21 mouse cellular contexts compared by ENCODE assay signal in the genomic region with DNA sequence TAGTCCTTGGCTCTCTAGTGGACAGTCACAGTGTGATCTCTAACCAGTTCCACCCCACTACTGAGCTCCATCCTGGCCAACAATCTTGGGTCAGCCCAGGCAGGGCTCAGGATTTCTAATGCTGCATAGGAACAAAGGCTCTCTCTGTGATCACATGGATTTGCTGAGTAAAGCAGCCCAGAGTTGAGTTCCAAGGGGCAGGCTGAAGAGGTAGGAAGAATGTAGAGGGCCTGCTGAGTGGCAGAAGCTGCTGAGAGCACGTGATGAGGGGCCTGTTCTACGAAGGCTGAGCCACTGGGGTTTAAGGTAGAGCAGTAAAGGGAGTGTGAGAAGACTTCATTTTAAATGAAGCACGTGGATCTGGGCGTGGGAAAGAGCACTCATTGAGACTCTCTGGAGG. TPM values are rescaled to one million over a fixed set of nuclear protein-coding genes. Genes with fewer than 3 reads are reported as not detected.
DNase-seq lines count a peak whose midpoint lies in the region; ATAC-seq and TF ChIP-seq lines count a peak whose summit lies in the region.
"Had no signal": no experiment of that assay in that cellular context is flagged by ENCODE, and none has a peak within 500 bp of the region (broad histone marks: within the 10 kb centered on the region; RNA-seq: fewer than 3 reads in every experiment).

No protein-coding gene starts in this region.

- no peaks in the 10 kb centered on the region for H3K9me3 ChIP-seq in heart, embryonic 15.5 days (replicated peaks)
- H3K9me3 ChIP-seq in embryonic facial prominence, embryonic 14.5 days (ENCODE audit: control insufficient read depth, low read length) = no peaks in the 10 kb centered on the region
- H3K9me3 ChIP-seq in lung, postnatal 0 days (ENCODE audit: low read length) = no peaks in the 10 kb centered on the region
- H3K9me3 ChIP-seq: hindbrain, embryonic 15.5 days; limb, embryonic 15.5 days; midbrain, embryonic 10.5 days; neural tube, embryonic 13.5 days had no signal

- no peak overlapping the region for H3K4me3 ChIP-seq in heart, embryonic 15.5 days
- no peak overlapping the region for H3K4me3 ChIP-seq in embryonic facial prominence, embryonic 14.5 days (ENCODE audit: low read depth, low read length)
- no peak overlapping the region for H3K4me3 ChIP-seq in lung, postnatal 0 days (ENCODE audit: low read depth, low read length)
- H3K4me3 ChIP-seq: gastrocnemius, adult 2 months; hindbrain, embryonic 15.5 days; limb, embryonic 15.5 days; midbrain, embryonic 10.5 days; neural tube, embryonic 13.5 days had no signal

- no peaks in the 10 kb centered on the region for H3K27me3 ChIP-seq in heart, embryonic 15.5 days
- no peaks in the 10 kb centered on the region for H3K27me3 ChIP-seq in embryonic facial prominence, embryonic 14.5 days (replicated peaks; ENCODE audit: control insufficient read depth, insufficient read depth, low read length)
- H3K27me3 ChIP-seq in lung, postnatal 0 days (replicated peaks; ENCODE audit: insufficient read depth, low read length) = no peaks in the 10 kb centered on the region
- H3K27me3 ChIP-seq: hindbrain, embryonic 15.5 days; limb, embryonic 15.5 days; neural tube, embryonic 13.5 days had no signal

- no peaks in the 10 kb centered on the region for H3K36me3 ChIP-seq in heart, embryonic 15.5 days
- no peaks in the 10 kb centered on the region for H3K36me3 ChIP-seq in embryonic facial prominence, embryonic 14.5 days (ENCODE audit: control insufficient read depth, insufficient read depth, low read length)
- H3K36me3 ChIP-seq in lung, postnatal 0 days (ENCODE audit: insufficient read depth, low read length) = no peaks in the 10 kb centered on the region
- H3K36me3 ChIP-seq: hindbrain, embryonic 15.5 days; limb, embryonic 15.5 days; midbrain, embryonic 10.5 days; neural tube, embryonic 13.5 days had no signal

- no peak for TF ChIP-seq CTCF in lung, postnatal 0 days (IDR thresholded peaks at IDR 0.05)

- H3K4me2 ChIP-seq in heart, embryonic 15.5 days = no peak overlapping the region
- H3K4me2 ChIP-seq in embryonic facial prominence, embryonic 14.5 days (ENCODE audit: low read depth, low read length) = no peak overlapping the region
- no peak overlapping the region for H3K4me2 ChIP-seq in lung, postnatal 0 days (replicated peaks; ENCODE audit: low read depth, low read length)
- H3K4me2 ChIP-seq: hindbrain, embryonic 15.5 days; limb, embryonic 15.5 days; neural tube, embryonic 13.5 days had no signal

- TF ChIP-seq EP300 in lung, postnatal 0 days (IDR thresholded peaks at IDR 0.05) = peak; percentile 94

- WGBS in heart, embryonic 15.5 days = 39% methylated on average over 4 of the region's 4 CpGs
- 38% methylated on average over 4 of the region's 4 CpGs for WGBS in embryonic facial prominence, embryonic 14.5 days
- 25% methylated on average over 4 of the region's 4 CpGs for WGBS in lung, postnatal 0 days

- no peak overlapping the region for H3K9ac ChIP-seq in heart, embryonic 15.5 days
- no peak overlapping the region for H3K9ac ChIP-seq in embryonic facial prominence, embryonic 14.5 days (ENCODE audit: low read depth, low read length)
- no peak overlapping the region for H3K9ac ChIP-seq in lung, postnatal 0 days (replicated peaks; ENCODE audit: low read depth)
- H3K9ac ChIP-seq: hindbrain, embryonic 15.5 days; limb, embryonic 15.5 days; liver, postnatal 0 days; neural tube, embryonic 13.5 days had no signal

- H3K27ac ChIP-seq in heart, embryonic 15.5 days = no peak overlapping the region
- no peak overlapping the region for H3K27ac ChIP-seq in embryonic facial prominence, embryonic 14.5 days (replicated peaks; ENCODE audit: low read depth, low read length)
- H3K27ac ChIP-seq in lung, postnatal 0 days (ENCODE audit: low read length) = 0 out of 2 replicates have a peak overlapping the region, but pooled peaks have one; percentile 44
- H3K27ac ChIP-seq: gastrocnemius, adult 2 months; hindbrain, embryonic 15.5 days; limb, embryonic 15.5 days; midbrain, embryonic 10.5 days; neural tube, embryonic 13.5 days had no signal

- no peak for DNase-seq in heart, adult 9 months (ENCODE audit: low spot score in 2 of 2)
- peak; percentile 26 for DNase-seq in Muller cell, postnatal 12 days (ENCODE audit: inconsistent ontology term)
- no peak for DNase-seq in embryonic facial prominence, embryonic 14.5 days (ENCODE audit: low spot score)
- peak; percentile 91 for DNase-seq in lung, postnatal 0 days (ENCODE audit: low spot score)
- no peak for DNase-seq in right cerebral cortex, adult 2 months (ENCODE audit: low spot score in 2 of 2)
- no peak for DNase-seq in gastrocnemius, postnatal 4 days (ENCODE audit: low spot score in 2 of 2)
- DNase-seq in liver = no peak
- DNase-seq: cerebellum, adult 11 months; cerebellum, postnatal 25 days; gastrocnemius, adult 2 months; heart, adult 11 months; kidney, adult 11 months; kidney, postnatal 25 days; liver, postnatal 0 days; thymus, postnatal 25 days had no signal

- ATAC-seq in heart, embryonic 15.5 days (replicated peaks; ENCODE audit: insufficient number of reproducible peaks, insufficient read depth, low FRiP score, low read depth) = 0 out of 2 replicates have a peak, but pooled peaks have one; percentile 10
- ATAC-seq in embryonic facial prominence, embryonic 14.5 days (ENCODE audit: low read depth) = peak; percentile 12; the same call in 1 of the 2 replicates
- peak; percentile 100 for ATAC-seq in lung, postnatal 0 days
- ATAC-seq: liver, postnatal 0 days had no signal

- no peaks in the 10 kb centered on the region for H3K4me1 ChIP-seq in heart, embryonic 15.5 days (replicated peaks)
- no peaks in the 10 kb centered on the region for H3K4me1 ChIP-seq in embryonic facial prominence, embryonic 14.5 days (ENCODE audit: control insufficient read depth, insufficient read depth, low read length)
- H3K4me1 ChIP-seq in lung, postnatal 0 days (ENCODE audit: insufficient read depth, low read depth, low read length) = 0 out of 2 replicates have a peak, but pooled peaks cover 3% of the 10 kb centered on the region
- H3K4me1 ChIP-seq: hindbrain, embryonic 15.5 days; limb, embryonic 15.5 days had no signal

RNA-seq across cellular contexts. Expression of a gene that starts 41.1 kb away (rescaled TPM):
- polyA plus RNA-seq in heart, embryonic 15.5 days (2015; fragmentation: Nextera tagmentation; extraction: Ambion mirVana) = 0.04 and 0.09 TPM in 2 replicates
- polyA plus RNA-seq in embryonic facial prominence, embryonic 14.5 days (2014; fragmentation: Nextera tagmentation; extraction: Ambion mirVana) = 1.3 and 2.0 TPM in 2 replicates
- 0.85 and 1.1 TPM in 2 replicates for polyA plus RNA-seq in lung, postnatal 0 days (2015; fragmentation: Nextera tagmentation; extraction: Ambion mirVana)
- 1 to 10 TPM in 1 of 2 experiments, under 1 TPM in 1; 0.88 to 1.3 TPM for total RNA-seq in gastrocnemius, postnatal 4 days (2021)
- polyA plus RNA-seq: C2C12; liver, postnatal 0 days had no signal

Comparison
In these comparisons a context has a peak if more than half of its experiments do, and no peak if none do; other contexts are left out.
1. ATAC-seq: peak in every context shown above with its lines; median percentile 100 in lung, postnatal 0 days; 12 in embryonic facial prominence, embryonic 14.5 days; 10 in heart, embryonic 15.5 days.
2. DNase-seq: peak in Muller cell, postnatal 12 days (single experiment) and lung, postnatal 0 days (single experiment); none in heart, adult 9 months (0 of 2), embryonic facial prominence, embryonic 14.5 days (single experiment), right cerebral cortex, adult 2 months (0 of 2), gastrocnemius, postnatal 4 days (0 of 2) and liver (single experiment).